In the genomic region with DNA sequence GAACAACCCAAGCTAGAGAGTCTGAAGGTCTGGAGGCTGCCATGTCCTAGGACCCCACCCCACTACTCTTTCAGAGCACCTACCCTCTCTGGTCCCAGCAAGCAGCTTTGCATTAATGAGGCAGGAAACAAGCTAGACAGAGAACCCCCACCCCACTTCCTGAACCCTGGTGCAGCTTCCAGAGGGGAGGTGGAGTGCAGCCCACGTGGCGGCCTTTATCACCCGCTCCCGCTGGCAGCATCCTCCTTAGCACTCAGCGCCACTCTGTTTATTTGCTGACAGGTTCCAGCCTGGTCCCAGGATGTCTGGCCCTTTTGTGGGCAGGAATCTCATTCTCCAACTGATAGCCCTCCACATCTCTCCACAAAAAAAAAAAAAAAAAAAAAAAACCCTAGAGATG, we compare ENCODE assay signal across 10 mouse cellular contexts. TPM values are rescaled to one million over a fixed set of nuclear protein-coding genes. Genes with fewer than 3 reads are reported as not detected.
DNase-seq lines count a peak whose midpoint lies in the region; ATAC-seq and TF ChIP-seq lines count a peak whose summit lies in the region.
"Had no signal": no experiment of that assay in that cellular context is flagged by ENCODE, and none has a peak within 500 bp of the region (broad histone marks: within the 10 kb centered on the region; RNA-seq: fewer than 3 reads in every experiment).

No protein-coding gene starts in this region.

- no peaks in the 10 kb centered on the region for H3K27me3 ChIP-seq in hindbrain, postnatal 0 days (ENCODE audit: insufficient read depth, low read length)
- H3K27me3 ChIP-seq in hindbrain, embryonic 16.5 days (replicated peaks; ENCODE audit: control insufficient read depth, insufficient read depth, low read length): no peaks in the 10 kb centered on the region

- no peak overlapping the region for H3K4me2 ChIP-seq in hindbrain, postnatal 0 days (ENCODE audit: low read depth, low read length)
- H3K4me2 ChIP-seq in hindbrain, embryonic 16.5 days (ENCODE audit: low read length): no peak overlapping the region

- peaks cover 5% of the 10 kb centered on the region; the same call in 1 of the 2 replicates for H3K4me1 ChIP-seq in hindbrain, postnatal 0 days (ENCODE audit: insufficient read depth, low read length)
- H3K4me1 ChIP-seq in hindbrain, embryonic 16.5 days (ENCODE audit: control insufficient read depth, insufficient read depth, low read depth, low read length): no peaks in the 10 kb centered on the region; the same call in 1 of the 2 replicates

- H3K27ac ChIP-seq in hindbrain, postnatal 0 days: no peak overlapping the region
- H3K27ac ChIP-seq in hindbrain, embryonic 16.5 days (ENCODE audit: low read depth, low read length): no peak overlapping the region

- no peaks in the 10 kb centered on the region for H3K36me3 ChIP-seq in hindbrain, postnatal 0 days (ENCODE audit: insufficient read depth, low read length)
- no peaks in the 10 kb centered on the region for H3K36me3 ChIP-seq in hindbrain, embryonic 16.5 days (ENCODE audit: control insufficient read depth, insufficient read depth, low read length)

- no peaks in the 10 kb centered on the region for H3K9me3 ChIP-seq in hindbrain, postnatal 0 days (ENCODE audit: low read length)
- no peaks in the 10 kb centered on the region for H3K9me3 ChIP-seq in hindbrain, embryonic 16.5 days (ENCODE audit: control insufficient read depth, low read length)

- TF ChIP-seq CTCF in hindbrain, postnatal 0 days (IDR thresholded peaks at IDR 0.05; ENCODE audit: low read depth): no peak

- no peak overlapping the region for H3K4me3 ChIP-seq in hindbrain, postnatal 0 days (ENCODE audit: low read length)
- H3K4me3 ChIP-seq in hindbrain, embryonic 16.5 days (ENCODE audit: low read length): no peak overlapping the region

- 0 out of 2 replicates have a peak overlapping the region, but pooled peaks have one; percentile 3 for H3K9ac ChIP-seq in hindbrain, postnatal 0 days (replicated peaks; ENCODE audit: low read length)
- H3K9ac ChIP-seq in hindbrain, embryonic 16.5 days (ENCODE audit: low read depth, low read length): no peak overlapping the region

- intact Hi-C loops in heart, postnatal 25 days (cut with DNase I): no loop called here

- 58% methylated on average over 5 of the region's 5 CpGs for WGBS in hindbrain, postnatal 0 days
- WGBS in hindbrain, embryonic 16.5 days: 71% methylated on average over 5 of the region's 5 CpGs

- ATAC-seq in hindbrain, postnatal 0 days: no peak
- ATAC-seq in hindbrain, embryonic 16.5 days: no peak
- ATAC-seq in megakaryocyte-erythroid progenitor cell, adult 5-6 weeks (replicated peaks; ENCODE audit: low FRiP score, low TSS enrichment, poor library complexity, severe bottlenecking): no peak

- no peak for DNase-seq in hindbrain, postnatal 0 days (ENCODE audit: low spot score)
- DNase-seq in embryo, embryonic 11.5 days (ENCODE audit: low read depth, low spot score): peak; percentile 17
- peak; percentile 61 for DNase-seq in heart, postnatal 25 days (ENCODE audit: low spot score)
- DNase-seq in mesoderm, embryonic 11.5 days (ENCODE audit: low read depth, low spot score): peak; percentile 28
- DNase-seq in frontal cortex, postnatal 14 days (ENCODE audit: low spot score in 2 of 2): no peak
- no peak for DNase-seq in adrenal gland, postnatal 10 days
- DNase-seq: layer of hippocampus, adult 9-11 months had no signal

RNA-seq across cellular contexts. Expression of a gene that starts 38.3 kb away (rescaled TPM):
- 14.2 and 22.3 TPM in 2 replicates for total RNA-seq in hindbrain, postnatal 0 days (2014; rRNA removed)
- 10.4 and 10.8 TPM in 2 replicates for polyA plus RNA-seq in hindbrain, postnatal 0 days (2015; fragmentation: Nextera tagmentation; extraction: Ambion mirVana)
- 9.1 and 10.2 TPM in 2 replicates for polyA plus RNA-seq in hindbrain, embryonic 16.5 days (2015; fragmentation: Nextera tagmentation; extraction: Ambion mirVana)
- total RNA-seq in heart, postnatal 25 days (2021): 10 to 100 TPM in 1 of 2 experiments, 1 to 10 TPM in 1; 9.7 to 10.2 TPM
- 10 to 100 TPM; 46.6 to 79.0 TPM for total RNA-seq in adrenal gland, postnatal 10 days (2021)
- total RNA-seq in megakaryocyte-erythroid progenitor cell, adult 5-6 weeks (2014; fragmentation: Nextera tagmentation): not detected in 2 replicates
- not detected in 2 replicates for total RNA-seq in megakaryocyte-erythroid progenitor cell, adult 5-6 weeks (2017)
- total RNA-seq: CH12.LX had no signal

RNA-seq across cellular contexts. Expression of a gene that starts 44.8 kb away (rescaled TPM):
- total RNA-seq in hindbrain, postnatal 0 days (2014; rRNA removed): 14.0 and 16.5 TPM in 2 replicates
- 9.3 and 11.2 TPM in 2 replicates for polyA plus RNA-seq in hindbrain, postnatal 0 days (2015; fragmentation: Nextera tagmentation; extraction: Ambion mirVana)
- 4.9 and 5.8 TPM in 2 replicates for polyA plus RNA-seq in hindbrain, embryonic 16.5 days (2015; fragmentation: Nextera tagmentation; extraction: Ambion mirVana)
- 1 to 10 TPM; 2.1 to 2.7 TPM for total RNA-seq in heart, postnatal 25 days (2021)
- total RNA-seq in adrenal gland, postnatal 10 days (2021): 100 to 1,000 TPM; 330 to 339 TPM
- total RNA-seq in megakaryocyte-erythroid progenitor cell, adult 5-6 weeks (2014; fragmentation: Nextera tagmentation): not detected in 2 replicates
- not detected in 2 replicates for total RNA-seq in megakaryocyte-erythroid progenitor cell, adult 5-6 weeks (2017)
- total RNA-seq: CH12.LX had no signal

Comparison
In these comparisons a context has a peak if more than half of its experiments do, and no peak if none do; other contexts are left out.
1. DNase-seq: peak in embryo, embryonic 11.5 days (single experiment), heart, postnatal 25 days (single experiment) and mesoderm, embryonic 11.5 days (single experiment); none in hindbrain, postnatal 0 days (single experiment), frontal cortex, postnatal 14 days (0 of 2) and adrenal gland, postnatal 10 days (single experiment).
2. RNA of a gene that starts 38.3 kb away (total RNA-seq): 46.6 to 79.0 TPM in adrenal gland, postnatal 10 days, 14.2 to 22.3 TPM in hindbrain, postnatal 0 days and 9.7 to 10.2 TPM in heart, postnatal 25 days; not detected in megakaryocyte-erythroid progenitor cell, adult 5-6 weeks; every median in the first group is over 10 times any median in the second.
3. RNA of a gene that starts 44.8 kb away (total RNA-seq): 330 to 339 TPM in adrenal gland, postnatal 10 days; 14.0 to 16.5 TPM in hindbrain, postnatal 0 days, 2.1 to 2.7 TPM in heart, postnatal 25 days and not detected in megakaryocyte-erythroid progenitor cell, adult 5-6 weeks; every median in the first group is over 10 times any median in the second.